Mouse (Mus musculus): ENCODE measurements around the gene Aarsd1. TPM values are rescaled to one million over a fixed set of nuclear protein-coding genes. Genes with fewer than 3 reads are reported as not detected.
"Not testable (repeated sequence)": the region's sequence is repeated elsewhere in the genome, so short reads cannot be mapped to it uniquely, and the experiment has no call there.

Aarsd1 gene
- 10 to 100 TPM; 41.4 to 43.7 TPM for total RNA-seq (2021)

- peak; percentile 87 to 93 for DNase-seq
Observed at GRCm38 (mm10) chr11:101417101-101417855, at the start of gene Aarsd1. TSS of gene Aarsd1 (minus strand) at chr11:101417615.

GRCm38 (mm10) chr11:101466552-101466950 lies 49.1 kb upstream of the Aarsd1 start:
- not testable (repeated sequence) for DNase-seq

- DNase-seq = peak; percentile 38
Observed at GRCm38 (mm10) chr11:101465869-101466551, 48.6 kb upstream of the Aarsd1 start, which contains the start of gene Vat1. TSS of gene Vat1 (minus strand) at chr11:101466230.

- DNase-seq = no peak
Observed at GRCm38 (mm10) chr11:101465101-101465868, 47.9 kb upstream of the Aarsd1 start.

GRCm38 (mm10) chr11:101464211-101465100 lies 47.0 kb upstream of the Aarsd1 start, which contains the start of gene Rnd2:
TSS of gene Rnd2 (plus strand) at chr11:101464999.
- no peak for DNase-seq

- DNase-seq = no peak
Observed at GRCm38 (mm10) chr11:101462583-101463440, 45.4 kb upstream of the Aarsd1 start.

GRCm38 (mm10) chr11:101462141-101462540 lies 44.7 kb upstream of the Aarsd1 start:
- no peak for DNase-seq

- no peak for DNase-seq
Observed at GRCm38 (mm10) chr11:101460321-101460720, 42.9 kb upstream of the Aarsd1 start.

DNA sequence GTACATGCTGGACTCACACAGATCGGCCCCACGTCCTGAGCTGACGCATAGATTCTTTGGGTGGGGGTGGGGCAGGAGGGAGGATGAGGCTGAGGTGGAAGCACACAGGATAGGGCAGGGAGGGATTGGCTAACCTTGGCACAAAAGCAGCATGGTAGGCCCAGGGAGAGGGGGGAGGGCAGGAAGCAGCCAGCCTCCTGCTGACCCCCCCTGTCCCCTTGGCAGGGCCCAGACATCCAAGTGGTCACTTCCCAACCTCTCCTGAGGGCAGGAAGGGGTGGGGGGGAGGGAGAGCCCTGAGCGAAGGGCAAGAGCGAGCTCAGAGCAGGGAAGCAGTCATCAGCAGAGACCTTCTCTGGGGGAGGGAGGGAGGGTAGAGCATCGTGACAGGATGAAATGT lies 42.3 kb upstream of the Aarsd1 start:
- no peak for DNase-seq

DNA sequence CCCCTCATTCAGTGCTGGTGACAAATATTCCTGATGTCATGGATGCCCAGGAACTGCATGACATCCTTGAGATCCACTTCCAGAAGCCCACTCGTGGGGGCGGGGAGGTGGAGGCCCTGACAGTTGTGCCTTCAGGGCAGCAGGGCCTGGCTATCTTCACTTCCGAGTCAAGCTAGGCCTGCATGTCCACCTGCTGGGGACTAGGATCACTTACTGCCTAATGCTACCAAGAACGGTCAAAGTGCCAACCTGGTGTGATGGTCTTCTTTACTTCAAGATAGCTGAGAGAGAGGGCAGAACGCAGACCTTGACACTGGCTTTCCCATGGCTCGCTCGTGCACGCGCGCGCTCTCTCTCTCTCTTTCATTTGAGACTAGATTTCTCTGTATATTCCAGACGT lies 40.8 kb upstream of the Aarsd1 start:
- DNase-seq = no peak

GRCm38 (mm10) chr11:101457631-101458030 lies 40.2 kb upstream of the Aarsd1 start:
- DNase-seq = no peak

GRCm38 (mm10) chr11:101455627-101456026 lies 38.2 kb upstream of the Aarsd1 start:
- no peak for DNase-seq

GRCm38 (mm10) chr11:101454702-101455101 lies 37.3 kb upstream of the Aarsd1 start:
- no peak for DNase-seq

- DNase-seq = no peak
Observed at GRCm38 (mm10) chr11:101452093-101452774, 34.8 kb upstream of the Aarsd1 start.

GRCm38 (mm10) chr11:101451536-101451935 lies 34.1 kb upstream of the Aarsd1 start:
- DNase-seq = no peak

- no peak for DNase-seq
Observed at GRCm38 (mm10) chr11:101450394-101450793, 33.0 kb upstream of the Aarsd1 start.

- DNase-seq = not testable (repeated sequence)
Observed at GRCm38 (mm10) chr11:101449596-101449995, 32.2 kb upstream of the Aarsd1 start.

DNA sequence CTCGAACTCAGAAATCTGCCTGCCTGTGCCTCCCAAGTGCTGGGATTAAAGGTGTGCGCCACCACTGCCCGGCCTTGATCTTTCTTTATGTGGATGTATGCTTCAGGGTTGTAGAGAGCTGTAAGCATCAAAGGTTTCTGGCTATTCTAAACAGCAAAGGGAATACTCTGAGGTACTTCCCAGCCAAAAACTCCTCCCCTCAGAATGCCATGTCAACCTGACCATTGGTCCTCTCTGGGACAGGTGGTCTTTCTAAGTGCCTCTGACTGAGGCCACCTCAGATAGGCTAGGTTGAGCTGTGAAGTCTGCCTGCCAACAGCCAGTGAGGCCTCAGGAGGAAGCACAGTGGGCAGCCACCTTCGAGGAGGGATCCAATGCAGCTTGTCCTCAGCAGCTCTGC lies 31.5 kb upstream of the Aarsd1 start:
- no peak for DNase-seq

DNA sequence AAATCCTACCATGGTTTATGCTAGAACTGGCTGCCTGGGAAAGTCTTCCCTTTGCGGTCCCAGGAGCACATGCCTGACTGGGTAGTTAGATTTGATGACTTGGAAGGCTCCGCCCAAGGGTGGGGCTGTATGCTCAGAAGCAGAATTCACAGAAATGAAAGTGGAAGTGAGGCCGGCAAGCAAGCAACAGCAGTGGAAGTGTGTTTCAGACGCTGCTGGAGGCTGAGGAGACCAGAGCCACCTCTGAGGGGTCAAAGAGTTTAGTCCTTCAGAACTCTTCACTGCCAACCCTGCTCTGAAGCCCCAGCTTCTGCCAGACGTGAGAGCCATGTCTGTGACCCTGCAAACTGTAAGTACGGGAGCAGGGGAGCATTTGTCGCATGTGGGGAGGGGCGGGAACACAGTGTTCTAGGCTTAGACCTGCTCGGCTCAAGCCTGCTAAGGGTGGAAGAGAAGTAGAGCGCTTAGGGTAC lies 30.9 kb upstream of the Aarsd1 start, which contains the start of gene Ifi35:
Gene Ifi35, plus strand, starts transcription at position 134 of the 473 bp plus-strand sequence.
- DNase-seq = no peak

DNA sequence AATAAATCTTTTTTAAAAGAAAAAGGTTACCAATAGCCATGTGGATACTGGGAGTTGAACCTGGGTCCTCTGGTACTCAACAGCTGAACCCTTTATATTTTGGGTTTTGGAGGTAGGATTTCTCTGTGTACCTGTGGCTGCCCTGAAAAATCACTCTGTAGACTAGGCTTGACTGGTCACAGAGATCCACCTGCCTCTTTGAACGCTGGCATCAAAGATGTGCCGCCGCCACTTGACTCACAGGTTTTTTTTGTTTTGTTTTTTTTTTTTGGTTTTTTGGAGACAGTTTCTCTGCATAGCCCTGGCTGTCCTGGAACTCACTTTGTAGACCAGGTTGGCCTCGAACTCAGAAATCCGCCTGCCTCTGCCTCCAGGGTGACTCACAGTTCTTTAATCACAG lies 30.4 kb upstream of the Aarsd1 start:
- no peak for DNase-seq
